Mouse (Mus musculus) ES-Bruce4 (cell line): Measurements from ENCODE around the gene Nxnl1.

Experiments used
- CTCF ChIP-seq: IDR thresholded peaks from one replicate; pipeline ENCODE4 v1.8.1; 2011; ENCODE audit warnings: low read depth, low read length
- EP300 ChIP-seq: IDR thresholded peaks from 2 replicates; pipeline ENCODE4 v1.6.1; 2011; ENCODE audit warnings: low read depth, low read length; ENCODE audit not compliant: insufficient read depth
- POLR2A ChIP-seq: IDR thresholded peaks from one replicate; pipeline ENCODE4 v1.8.1; 2011; ENCODE audit warnings: low read length; ENCODE audit not compliant: insufficient read depth

- TF ChIP-seq POLR2A (no peak), CTCF (no peak), EP300 (no peak)
Measured at GRCm38 (mm10) chr8:71579009-71579408, 12.6 kb upstream of the Nxnl1 start.
